Mouse (Mus musculus): ENCODE results near the gene Orai3.

DNA sequence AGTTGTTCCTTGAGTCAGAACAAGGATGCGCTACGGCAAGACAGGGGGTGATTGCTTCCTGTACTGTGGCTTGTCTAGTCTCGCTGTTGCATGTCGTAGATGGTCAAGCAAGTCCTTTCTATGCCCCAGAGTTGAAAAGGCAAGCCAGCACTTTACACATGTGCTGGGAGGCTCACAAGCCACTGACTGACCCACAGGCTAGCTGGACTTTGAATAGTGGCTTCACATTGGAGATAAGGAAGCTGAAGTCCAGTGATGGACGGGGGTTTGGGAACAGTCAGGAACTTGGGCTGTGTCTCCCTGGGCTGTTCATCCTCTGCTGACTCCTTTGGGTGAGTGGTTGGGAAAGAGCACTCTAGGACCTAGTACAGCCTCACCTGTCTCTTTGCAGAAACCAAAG lies 18.0 kb upstream of the Orai3 start:
- TF ChIP-seq CTCF (IDR thresholded peaks at IDR 0.05 in 2 of 3, conservative IDR thresholded peaks at IDR 0.05 in 1 of 3; ENCODE audit: control insufficient read depth in 1 of 3, insufficient read depth in 1 of 3, low read depth in 2 of 3, low read length in 3 of 3, poor library complexity in 1 of 3, severe bottlenecking in 1 of 3) (no peak), POLR2A (IDR thresholded peaks at IDR 0.05; ENCODE audit: control insufficient read depth in 1 of 2, insufficient read depth in 1 of 2, low read depth in 1 of 2, low read length in 2 of 2, poor library complexity in 1 of 2) (no peak), MYC (IDR thresholded peaks at IDR 0.05; ENCODE audit: low read depth, low read length) (no peak), EP300 (IDR thresholded peaks at IDR 0.05; ENCODE audit: low read depth in 1 of 2, low read length in 2 of 2) (no peak), MAX (IDR thresholded peaks at IDR 0.05; ENCODE audit: low read length) (no peak), BHLHE40 (IDR thresholded peaks at IDR 0.05; ENCODE audit: borderline replicate concordance, low read depth, low read length) (no peak), ETS1 (IDR thresholded peaks at IDR 0.05; ENCODE audit: low read depth, low read length) (no peak), ZKSCAN1 (IDR thresholded peaks at IDR 0.05; ENCODE audit: low read depth, low read length) (no peak), USF1 (IDR thresholded peaks at IDR 0.05; ENCODE audit: low read depth, low read length) (no peak)
